ENCODE assay signal across 9 mouse cellular contexts in the genomic region with DNA sequence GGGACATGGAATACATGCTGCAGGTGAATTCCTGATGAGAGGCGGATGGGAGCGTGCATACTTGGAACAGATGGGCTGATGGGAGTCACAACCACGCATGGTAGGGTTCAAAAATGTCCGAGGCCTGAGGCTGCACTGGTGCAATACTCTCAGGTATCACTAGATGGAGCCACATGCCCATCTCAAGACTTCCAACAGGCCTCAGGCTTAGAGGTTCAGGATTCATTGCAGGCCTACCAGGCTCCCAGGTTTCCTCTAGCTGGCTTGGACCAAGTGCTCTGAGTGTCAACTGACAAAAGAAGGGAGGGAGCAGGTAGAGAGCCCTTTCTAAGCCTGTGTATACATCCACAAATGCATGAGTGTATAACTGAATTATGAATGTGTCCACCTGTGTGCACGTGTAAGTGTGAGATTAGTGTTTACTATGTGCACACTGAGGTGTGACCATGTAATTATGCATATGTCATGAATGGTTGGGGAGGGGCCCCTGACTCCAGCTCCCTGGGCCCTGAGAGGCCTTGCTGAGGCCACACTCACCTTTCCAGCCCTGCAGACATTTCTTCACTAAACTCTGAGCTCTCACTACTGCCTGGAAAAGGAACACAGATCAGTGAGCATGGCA. TPM values are rescaled to one million over a fixed set of nuclear protein-coding genes. Genes with fewer than 3 reads are reported as not detected.
DNase-seq lines count a peak whose midpoint lies in the region; ATAC-seq lines count a peak whose summit lies in the region.
"Had no signal": no experiment of that assay in that cellular context is flagged by ENCODE, and none has a peak within 500 bp of the region (broad histone marks: within the 10 kb centered on the region; RNA-seq: fewer than 3 reads in every experiment).

No protein-coding gene starts in this region.

- WGBS in forebrain, embryonic 15.5 days, result 22% methylated on average over 5 of the region's 5 CpGs
- WGBS in hindbrain, embryonic 11.5 days, result 26% methylated on average over 5 of the region's 5 CpGs

- H3K4me3 ChIP-seq in forebrain, embryonic 15.5 days, result no peak overlapping the region
- H3K4me3 ChIP-seq in hindbrain, embryonic 11.5 days (ENCODE audit: low read depth, low read length), result no peak overlapping the region
- H3K4me3 ChIP-seq: megakaryocyte, embryonic 14.5 days had no signal

- no peak overlapping the region for H3K9ac ChIP-seq in forebrain, embryonic 15.5 days (replicated peaks)
- H3K9ac ChIP-seq in hindbrain, embryonic 11.5 days (ENCODE audit: low read depth, low read length), result no peak overlapping the region

- H3K27ac ChIP-seq in forebrain, embryonic 15.5 days (replicated peaks), result no peak overlapping the region
- H3K27ac ChIP-seq in hindbrain, embryonic 11.5 days (ENCODE audit: low read depth, low read length), result no peak overlapping the region

- H3K27me3 ChIP-seq in forebrain, embryonic 15.5 days, result no peaks in the 10 kb centered on the region
- H3K27me3 ChIP-seq in hindbrain, embryonic 11.5 days (ENCODE audit: control insufficient read depth, insufficient read depth, low read length), result no peaks in the 10 kb centered on the region

- H3K9me3 ChIP-seq in forebrain, embryonic 15.5 days, result no peaks in the 10 kb centered on the region
- H3K9me3 ChIP-seq in hindbrain, embryonic 11.5 days (ENCODE audit: control insufficient read depth, low read length), result no peaks in the 10 kb centered on the region
- H3K9me3 ChIP-seq: megakaryocyte, embryonic 14.5 days had no signal

- H3K36me3 ChIP-seq in forebrain, embryonic 15.5 days, result peaks cover 23% of the 10 kb centered on the region; the same call in 1 of the 2 replicates
- no peaks in the 10 kb centered on the region for H3K36me3 ChIP-seq in hindbrain, embryonic 11.5 days (ENCODE audit: control insufficient read depth, insufficient read depth, low read length)

- DNase-seq in Muller cell, postnatal 12 days (ENCODE audit: inconsistent ontology term), result peak; percentile 62
- DNase-seq in cerebellum, adult 11-12 months, result peak; percentile 77
- peak; percentile 85 for DNase-seq in hindbrain, embryonic 11.5 days (ENCODE audit: low spot score)
- DNase-seq in layer of hippocampus, adult 9-10 months (ENCODE audit: low spot score), result peak; percentile 86
- peak; percentile 84 for DNase-seq in lung, postnatal 36 days
- DNase-seq in right cerebral cortex, adult 2 months (ENCODE audit: low spot score in 2 of 2), result peak; percentile 89
- DNase-seq in urinary bladder, postnatal 25 days (ENCODE audit: low spot score), result peak; percentile 69

- no peaks in the 10 kb centered on the region for H3K4me1 ChIP-seq in forebrain, embryonic 15.5 days
- H3K4me1 ChIP-seq in hindbrain, embryonic 11.5 days (replicated peaks; ENCODE audit: control insufficient read depth, insufficient read depth, low read length), result no peaks in the 10 kb centered on the region

- ATAC-seq in forebrain, embryonic 15.5 days (replicated peaks), result peak; percentile 65
- ATAC-seq in hindbrain, embryonic 11.5 days (ENCODE audit: low FRiP score), result peak; percentile 53; the same call in 1 of the 2 replicates

- no peak overlapping the region for H3K4me2 ChIP-seq in forebrain, embryonic 15.5 days (replicated peaks)
- H3K4me2 ChIP-seq in hindbrain, embryonic 11.5 days (replicated peaks; ENCODE audit: low read depth, low read length), result no peak overlapping the region

RNA-seq across cellular contexts. Expression of a gene that starts 23.4 kb away (rescaled TPM):
- 21.6 and 28.1 TPM in 2 replicates for polyA plus RNA-seq in forebrain, embryonic 15.5 days (2015; fragmentation: Nextera tagmentation; extraction: Ambion mirVana)
- polyA plus RNA-seq in hindbrain, embryonic 11.5 days (2014; fragmentation: Nextera tagmentation; extraction: Ambion mirVana), result 14.3 and 18.5 TPM in 2 replicates
